Mouse (Mus musculus): ENCODE measurements at regions not wholly inside any gene's neighbourhood (a gene's known extent, or its start where the extent isn't known, plus 50 kb on each side); places are given as distances from the start of the nearest gene placed in this dataset.
A peak's percentile ranks its signal among the peaks of the same experiment; 100 is the strongest.

GRCm38 (mm10) chr2:78972288-78973117, 104.6 kb downstream of the Ube2e3 start:
- ATAC-seq (ENCODE audit: extremely low read depth, insufficient number of reproducible peaks, low FRiP score, poor library complexity, severe bottlenecking) = no peak

- no peak for ATAC-seq (ENCODE audit: extremely low read depth, insufficient number of reproducible peaks, low FRiP score, poor library complexity, severe bottlenecking)
These were observed 105.9 kb downstream of the Ube2e3 start for GRCm38 (mm10) chr2:78973811-78974210.

DNA sequence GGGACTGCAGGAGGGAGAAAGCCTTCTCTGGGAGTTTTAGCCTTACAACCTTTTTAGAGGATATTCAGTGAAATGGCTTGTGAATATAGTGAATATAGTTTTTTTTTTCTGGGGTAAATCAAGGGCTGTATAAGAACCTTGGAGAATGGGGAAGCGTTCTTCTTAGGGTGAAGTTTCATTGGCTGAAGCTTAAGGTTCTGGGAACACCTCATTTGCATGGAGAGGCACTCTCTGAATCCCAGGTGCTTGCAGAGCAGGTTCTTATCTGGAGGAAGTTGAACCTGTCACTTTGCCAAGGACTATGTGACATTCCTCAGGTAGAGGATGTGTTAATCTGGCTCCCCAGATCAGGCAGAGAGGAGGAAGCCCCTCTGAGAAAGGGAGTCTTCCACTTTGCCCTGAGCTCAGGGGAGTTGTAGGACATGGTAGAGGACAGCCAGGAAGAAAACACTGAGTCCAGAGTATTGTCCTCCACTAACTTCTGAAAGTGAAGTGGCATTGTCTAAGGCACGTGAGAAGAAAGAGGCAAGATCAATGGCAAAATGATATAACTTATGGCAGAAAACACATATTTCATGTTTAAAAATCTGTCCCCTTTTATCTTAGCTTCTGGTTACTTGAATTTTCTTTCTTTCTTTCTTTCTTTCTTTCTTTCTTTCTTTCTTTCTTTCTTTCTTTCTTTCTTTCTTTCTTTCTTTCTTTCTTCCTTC, 106.9 kb downstream of the Ube2e3 start:
- ATAC-seq (ENCODE audit: extremely low read depth, insufficient number of reproducible peaks, low FRiP score, poor library complexity, severe bottlenecking) = no peak

- no peak for ATAC-seq (ENCODE audit: extremely low read depth, insufficient number of reproducible peaks, low FRiP score, poor library complexity, severe bottlenecking)
These were observed 107.5 kb downstream of the Ube2e3 start for GRCm38 (mm10) chr2:78975393-78975774.

DNA sequence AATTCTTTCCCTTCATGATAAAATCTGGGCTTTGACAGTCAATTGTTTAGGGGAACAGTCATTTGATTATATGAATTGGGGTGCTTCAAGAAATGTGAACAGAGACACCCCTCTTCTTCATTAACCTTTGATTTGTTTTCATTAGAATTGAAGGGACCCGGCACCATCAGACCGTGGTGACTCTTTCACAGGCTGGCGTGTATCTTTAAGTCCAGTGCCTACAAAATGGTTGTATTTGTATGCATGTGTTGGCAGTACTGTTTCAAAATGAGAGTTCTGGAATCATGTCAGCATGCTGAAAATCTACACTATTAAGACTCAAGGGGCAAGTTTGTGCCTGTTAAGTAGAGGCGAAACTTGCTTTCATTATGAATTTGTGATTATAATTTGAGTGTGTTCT, 108.2 kb downstream of the Ube2e3 start:
- no peak for ATAC-seq (ENCODE audit: extremely low read depth, insufficient number of reproducible peaks, low FRiP score, poor library complexity, severe bottlenecking)

DNA sequence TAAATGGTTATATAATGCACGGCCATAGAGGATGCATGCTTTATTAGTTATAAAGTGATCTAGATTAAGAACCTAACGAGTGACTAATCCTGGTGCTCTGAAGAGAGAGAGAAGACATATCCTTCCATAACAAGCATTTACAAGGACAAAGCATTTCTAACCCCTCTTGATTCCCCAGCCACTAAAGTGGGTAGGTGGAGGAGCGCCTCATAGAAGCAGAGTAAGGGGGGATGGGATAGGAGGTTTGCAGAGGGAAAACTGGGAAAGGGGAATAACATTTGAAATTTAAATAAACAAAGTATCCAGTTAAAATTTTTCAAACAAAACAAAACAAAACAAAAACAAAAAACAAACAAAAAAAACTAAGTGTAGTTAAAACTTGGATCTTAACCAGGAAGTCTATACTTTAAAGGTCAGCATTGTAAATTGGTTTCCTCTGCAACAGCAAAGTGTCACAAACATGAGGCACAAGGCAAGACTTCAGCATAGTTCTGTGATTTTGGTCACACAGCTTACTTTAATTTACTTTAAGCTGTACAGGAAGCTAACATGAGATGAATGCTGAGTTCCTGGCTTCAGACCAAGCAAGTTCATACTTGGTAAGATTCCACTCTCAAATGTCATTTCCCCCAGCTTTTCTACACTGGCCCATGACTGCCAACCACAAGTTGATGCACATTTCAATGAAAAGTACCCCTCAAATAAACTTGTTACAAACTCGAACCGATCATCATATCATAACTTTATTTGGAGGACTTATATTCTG, 109.9 kb downstream of the Ube2e3 start:
- ATAC-seq (ENCODE audit: extremely low read depth, insufficient number of reproducible peaks, low FRiP score, poor library complexity, severe bottlenecking) = no peak

DNA sequence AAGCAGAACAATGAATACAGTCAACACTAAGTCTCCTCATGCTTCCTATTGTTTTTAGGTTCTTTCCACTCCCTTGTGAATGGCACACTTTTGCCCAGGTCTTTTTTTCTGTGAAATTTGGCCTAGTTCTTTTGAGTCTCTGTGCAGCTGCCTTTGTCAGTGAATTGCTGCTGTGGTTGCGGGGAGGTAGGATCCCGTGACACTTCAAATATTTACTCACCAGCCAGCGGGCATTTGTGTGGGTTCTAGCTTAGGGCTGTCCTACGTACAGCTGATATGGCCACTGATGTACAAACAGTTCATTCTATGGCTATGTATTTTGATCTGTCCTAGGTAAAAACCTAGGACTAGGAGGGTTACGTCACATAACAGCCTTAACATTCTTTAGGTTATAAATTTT, 112.1 kb downstream of the Ube2e3 start:
- no peak for ATAC-seq (ENCODE audit: extremely low read depth, insufficient number of reproducible peaks, low FRiP score, poor library complexity, severe bottlenecking)

DNA sequence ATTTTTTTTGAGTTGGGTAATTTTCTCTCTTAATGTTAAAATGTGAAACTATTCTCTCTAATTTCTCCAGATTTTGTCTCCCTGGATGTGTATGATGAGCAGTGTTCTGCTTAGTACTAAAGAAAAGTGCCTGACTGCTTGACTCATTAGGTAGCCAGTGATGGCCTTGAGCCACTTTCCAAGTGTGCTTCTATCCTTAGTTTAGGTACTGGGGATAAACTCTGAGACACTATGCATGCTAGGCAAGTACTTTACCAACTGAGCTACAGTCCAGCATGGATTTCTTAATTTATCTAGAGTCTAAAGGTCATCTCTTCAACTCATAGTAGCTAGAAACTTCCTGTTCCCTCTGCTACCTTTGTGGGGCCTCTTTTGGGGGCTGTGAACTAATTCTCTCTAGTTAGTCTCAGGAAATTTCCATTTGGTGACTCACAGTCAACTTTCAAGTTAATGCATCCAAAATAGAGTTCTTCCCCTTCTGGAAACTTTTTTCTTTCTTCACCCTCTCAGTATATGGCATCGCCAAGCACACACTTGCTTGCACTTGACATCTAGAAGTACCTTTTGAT, 112.8 kb downstream of the Ube2e3 start:
- no peak for ATAC-seq (ENCODE audit: extremely low read depth, insufficient number of reproducible peaks, low FRiP score, poor library complexity, severe bottlenecking)

- no peak for ATAC-seq (ENCODE audit: extremely low read depth, insufficient number of reproducible peaks, low FRiP score, poor library complexity, severe bottlenecking)
These were observed 115.4 kb downstream of the Ube2e3 start for GRCm38 (mm10) chr2:78983347-78983746.

- ATAC-seq (ENCODE audit: extremely low read depth, insufficient number of reproducible peaks, low FRiP score, poor library complexity, severe bottlenecking) = no peak
These were observed 116.1 kb downstream of the Ube2e3 start for GRCm38 (mm10) chr2:78983944-78984498.

DNA sequence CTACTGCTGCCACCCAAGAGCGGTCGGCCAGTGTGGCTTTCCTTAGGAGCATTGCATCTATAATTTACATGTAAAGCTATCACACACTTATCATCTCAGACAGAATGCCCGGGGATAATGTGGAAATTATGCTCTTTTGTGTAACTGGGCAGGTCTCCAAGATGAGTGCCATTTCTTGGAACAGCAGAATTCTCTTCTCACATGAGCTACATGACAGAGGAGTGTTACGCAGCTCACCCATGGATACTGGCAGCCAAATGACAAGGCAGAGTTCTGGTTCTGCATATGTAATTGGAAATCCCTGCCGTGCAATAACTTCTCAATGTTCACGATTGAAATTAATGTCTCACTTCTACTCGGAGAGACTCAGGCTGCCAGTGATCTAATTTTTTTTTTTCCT, 119.1 kb downstream of the Ube2e3 start:
- no peak for ATAC-seq (ENCODE audit: extremely low read depth, insufficient number of reproducible peaks, low FRiP score, poor library complexity, severe bottlenecking)

DNA sequence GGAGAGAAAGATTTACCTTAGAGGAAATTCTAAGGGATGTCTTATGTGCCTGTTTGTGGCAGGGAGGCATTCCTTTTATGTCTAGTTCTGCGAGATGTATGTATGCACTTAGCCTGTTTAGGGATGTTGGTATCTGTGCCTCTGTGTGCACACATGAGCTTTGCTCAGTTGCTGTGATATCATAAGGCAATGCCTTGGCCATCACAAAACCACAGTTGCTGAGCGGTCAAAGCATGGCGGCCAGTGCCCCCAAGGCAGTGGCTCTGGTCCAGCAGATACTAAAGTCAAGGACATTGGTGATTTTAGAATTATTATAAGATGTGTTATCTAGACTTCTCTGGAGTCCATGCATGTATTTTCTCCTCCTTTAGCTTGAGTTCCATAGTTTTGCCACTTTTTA, 119.5 kb downstream of the Ube2e3 start:
- no peak for ATAC-seq (ENCODE audit: extremely low read depth, insufficient number of reproducible peaks, low FRiP score, poor library complexity, severe bottlenecking)

DNA sequence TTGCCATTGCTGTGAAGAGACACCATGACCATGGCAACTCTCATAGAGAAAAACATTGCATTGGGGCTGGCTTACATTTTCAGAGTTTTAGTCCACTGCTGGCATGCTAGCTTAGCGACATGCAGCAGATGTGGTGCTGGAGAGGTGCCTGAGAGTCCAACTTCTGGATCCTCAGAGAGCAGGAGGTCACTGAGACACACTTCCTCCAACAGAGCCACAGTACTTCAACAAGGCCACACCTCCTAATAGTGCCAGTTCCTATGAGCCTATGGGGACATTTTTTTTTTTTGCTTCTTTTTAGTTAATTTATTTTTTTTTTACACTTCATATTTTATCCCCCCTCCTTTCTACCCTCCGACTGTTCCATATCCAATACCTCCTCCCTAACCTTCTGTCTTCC, 120.3 kb downstream of the Ube2e3 start:
- no peak for ATAC-seq (ENCODE audit: extremely low read depth, insufficient number of reproducible peaks, low FRiP score, poor library complexity, severe bottlenecking)

GRCm38 (mm10) chr2:78994800-78995555, 127.1 kb downstream of the Ube2e3 start:
- peak; percentile 63 for ATAC-seq (ENCODE audit: extremely low read depth, insufficient number of reproducible peaks, low FRiP score, poor library complexity, severe bottlenecking)

DNA sequence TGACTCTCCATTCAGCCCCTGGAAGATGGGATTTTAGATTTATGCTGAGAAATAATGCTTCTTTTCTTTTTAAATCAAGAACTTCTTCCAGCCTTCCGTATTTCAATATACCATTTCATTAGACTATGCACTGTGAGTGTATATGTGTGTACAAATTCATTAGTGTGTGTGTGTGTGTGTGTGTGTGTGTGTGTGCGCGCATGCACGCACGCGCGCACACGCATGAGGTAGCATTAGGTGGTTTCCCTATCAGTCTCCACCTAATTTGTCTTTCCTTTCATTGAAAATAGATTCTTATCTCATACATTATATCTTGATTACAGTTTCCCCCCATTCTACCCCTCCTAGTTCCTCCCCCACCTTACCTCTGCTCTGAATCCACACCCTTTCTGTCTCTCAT, 130.7 kb downstream of the Ube2e3 start:
- no peak for ATAC-seq (ENCODE audit: extremely low read depth, insufficient number of reproducible peaks, low FRiP score, poor library complexity, severe bottlenecking)

DNA sequence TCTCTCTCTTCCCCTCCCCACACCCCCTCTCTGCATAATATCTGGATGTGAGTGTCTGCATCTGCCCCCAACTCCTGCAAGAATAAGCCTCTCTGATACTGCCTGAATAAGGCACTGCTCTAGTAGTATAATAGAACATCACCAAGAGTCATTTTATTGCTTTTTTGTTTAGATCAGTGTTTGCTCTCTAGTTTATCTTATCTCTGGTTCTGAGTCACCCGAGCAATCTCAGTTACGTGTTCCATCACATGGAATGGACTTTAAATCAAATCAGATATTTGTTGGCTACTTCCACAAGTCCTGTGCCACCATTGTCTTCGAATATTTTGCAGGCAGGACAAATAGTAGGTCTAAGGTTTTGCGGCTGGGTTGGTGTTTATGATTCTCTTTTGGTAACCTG, 131.5 kb downstream of the Ube2e3 start:
- no peak for ATAC-seq (ENCODE audit: extremely low read depth, insufficient number of reproducible peaks, low FRiP score, poor library complexity, severe bottlenecking)

- no peak for ATAC-seq (ENCODE audit: extremely low read depth, insufficient number of reproducible peaks, low FRiP score, poor library complexity, severe bottlenecking)
These were observed 136.9 kb downstream of the Ube2e3 start for GRCm38 (mm10) chr2:79004862-79005261.

DNA sequence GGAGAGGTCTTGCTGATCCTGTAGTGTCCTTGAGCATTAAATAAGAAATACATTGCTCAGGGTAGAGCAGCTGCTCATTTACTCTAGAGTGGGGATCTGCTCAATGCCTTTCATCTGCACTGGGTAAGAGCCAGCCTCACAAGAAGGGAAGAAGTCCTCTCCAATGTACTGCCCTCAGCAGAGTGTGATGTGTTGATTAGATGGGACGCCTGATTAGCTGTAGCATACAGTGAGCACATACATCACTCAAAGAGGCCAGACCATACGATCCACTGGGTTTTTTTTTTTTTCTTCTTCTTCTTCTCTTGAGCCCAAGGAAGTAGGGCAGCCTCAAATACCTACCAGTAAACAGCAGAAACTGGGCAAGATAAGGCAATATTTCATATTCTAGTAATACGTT, 140.7 kb downstream of the Ube2e3 start:
- ATAC-seq (ENCODE audit: extremely low read depth, insufficient number of reproducible peaks, low FRiP score, poor library complexity, severe bottlenecking) = no peak

DNA sequence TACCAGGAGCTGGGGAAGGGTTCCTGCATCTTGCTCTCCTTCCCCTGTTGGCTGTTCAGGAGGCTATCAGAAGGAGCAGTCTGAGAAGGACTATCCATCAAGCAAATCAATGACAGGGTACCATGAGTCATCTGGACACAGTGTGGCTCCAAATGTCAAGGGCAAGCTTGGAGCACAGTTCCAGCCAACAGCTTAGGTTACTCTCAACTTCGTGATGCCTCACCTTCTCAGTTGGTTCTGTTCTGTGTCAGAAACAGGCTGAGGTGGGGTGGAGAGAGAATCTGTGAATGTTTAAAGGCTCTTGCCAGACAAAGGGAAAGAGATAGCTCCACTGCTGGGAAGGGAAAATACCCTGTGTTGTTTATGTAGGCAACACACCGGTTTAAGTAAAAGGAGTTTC, 141.9 kb downstream of the Ube2e3 start:
- no peak for ATAC-seq (ENCODE audit: extremely low read depth, insufficient number of reproducible peaks, low FRiP score, poor library complexity, severe bottlenecking)

Measured in neutrophil, adult 5-6 weeks (primary cell).